Mouse (Mus musculus) heart, adult 8-10 months (tissue): Measurements from ENCODE around the gene Cpox. TPM values are rescaled to one million over a fixed set of nuclear protein-coding genes. Genes with fewer than 3 reads are reported as not detected.

Experiments used
- DNase-seq: peaks from one replicate; pipeline ENCODE4 v3.0.0; 2022; ENCODE audit warnings: low spot score
- total RNA-seq, 4 experiments: library from RNA; stranded (reverse); gene quantifications; 2 replicates each; pipeline ENCODE4 v1.2.4; 2022

Cpox gene
- total RNA-seq, 4 experiments from 2014 or later: 39.1 to 46.8 (median 41.3) TPM

DNA sequence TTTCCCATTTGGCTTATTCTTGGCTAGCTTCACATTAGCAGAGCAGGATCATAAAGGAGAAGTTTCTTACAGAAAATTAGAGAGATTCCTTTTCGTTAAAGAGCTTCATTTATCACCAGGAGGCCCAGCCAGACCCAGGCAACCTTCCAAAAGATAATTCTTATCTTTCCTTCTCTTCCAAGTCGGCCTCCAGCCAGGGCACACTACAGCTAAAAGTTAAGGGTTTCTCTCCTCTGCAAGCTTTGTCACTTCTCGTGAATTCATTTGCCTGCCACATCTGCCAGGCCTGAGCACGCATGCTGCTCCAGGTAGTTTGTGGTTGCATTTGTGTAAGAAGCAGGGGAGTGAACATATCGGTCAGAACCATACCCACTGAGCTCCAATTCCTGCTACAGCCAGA is 828 bp upstream of the Cpox start:
- no peak for DNase-seq

DNA sequence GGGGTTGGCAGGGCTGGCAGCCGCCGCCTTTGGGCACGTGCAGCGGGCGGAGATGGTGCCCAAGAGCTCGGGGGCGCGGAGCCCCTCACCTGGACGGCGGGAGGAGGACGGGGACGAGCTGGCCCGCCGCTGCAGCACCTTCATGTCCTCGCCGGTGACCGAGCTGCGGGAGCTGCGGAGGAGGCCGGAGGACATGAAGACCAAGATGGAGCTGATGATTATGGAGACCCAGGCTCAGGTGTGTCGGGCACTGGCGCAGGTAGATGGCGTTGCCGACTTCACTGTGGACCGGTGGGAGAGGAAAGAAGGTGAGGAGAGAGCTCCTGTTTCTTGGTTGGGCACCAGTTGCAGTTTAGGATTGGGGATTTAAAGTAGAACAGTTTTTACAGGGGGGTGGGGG is 551 bp downstream of the Cpox start:
- no peak for DNase-seq

DNA sequence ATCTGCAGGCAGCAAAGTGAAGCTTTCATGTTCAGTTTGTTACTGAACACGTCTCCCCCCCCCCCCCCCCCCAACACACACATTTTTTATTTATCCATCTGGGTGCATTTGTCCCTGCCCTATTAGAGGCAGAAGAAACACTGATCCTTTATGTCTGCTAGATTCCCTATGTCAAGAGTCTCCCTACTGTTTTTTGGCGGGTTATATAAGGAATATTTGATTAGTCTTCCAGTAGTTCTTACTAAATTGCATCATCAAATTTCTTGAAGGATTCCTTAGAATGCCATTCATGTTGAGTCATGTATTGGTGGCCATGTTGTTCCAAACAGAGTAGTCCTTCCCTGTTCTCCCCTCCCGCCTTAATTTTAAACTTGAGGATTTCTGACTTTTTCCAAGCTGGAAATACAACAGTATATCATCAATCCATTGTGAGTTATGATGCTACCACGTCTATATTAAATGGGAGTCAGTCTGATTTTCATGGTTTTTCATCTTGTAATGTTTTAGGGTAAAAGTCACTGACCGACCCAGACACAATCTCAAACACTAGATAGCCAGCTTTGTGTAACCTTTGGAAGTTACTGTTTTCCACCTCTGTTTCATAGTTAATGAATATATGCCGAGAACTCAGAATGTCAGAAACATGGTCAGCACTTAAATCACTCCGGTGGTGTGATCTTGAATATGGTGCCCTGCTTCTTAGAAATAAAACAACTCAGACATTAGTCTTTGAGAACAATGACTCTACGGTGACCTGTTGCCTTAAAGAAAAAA is 1.3 kb downstream of the Cpox start:
- no peak for DNase-seq

DNA sequence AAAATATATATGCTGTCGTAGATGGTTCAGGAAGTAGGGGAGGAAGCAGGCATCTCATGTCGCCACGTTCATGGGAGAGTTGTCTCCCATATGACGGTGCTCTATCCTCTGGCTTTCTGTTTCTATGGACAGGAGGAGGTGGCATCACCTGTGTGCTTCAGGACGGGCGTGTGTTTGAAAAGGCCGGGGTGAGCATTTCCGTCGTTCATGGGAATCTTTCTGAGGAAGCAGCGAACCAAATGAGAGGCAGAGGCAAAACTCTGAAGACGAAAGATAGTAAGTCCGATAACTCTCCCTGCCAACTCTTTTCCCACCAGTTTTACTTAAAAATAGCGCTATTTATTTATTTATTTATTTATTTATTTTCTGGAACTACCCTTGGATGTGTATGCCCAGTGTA is 2.3 kb downstream of the Cpox start:
- no peak for DNase-seq

DNA sequence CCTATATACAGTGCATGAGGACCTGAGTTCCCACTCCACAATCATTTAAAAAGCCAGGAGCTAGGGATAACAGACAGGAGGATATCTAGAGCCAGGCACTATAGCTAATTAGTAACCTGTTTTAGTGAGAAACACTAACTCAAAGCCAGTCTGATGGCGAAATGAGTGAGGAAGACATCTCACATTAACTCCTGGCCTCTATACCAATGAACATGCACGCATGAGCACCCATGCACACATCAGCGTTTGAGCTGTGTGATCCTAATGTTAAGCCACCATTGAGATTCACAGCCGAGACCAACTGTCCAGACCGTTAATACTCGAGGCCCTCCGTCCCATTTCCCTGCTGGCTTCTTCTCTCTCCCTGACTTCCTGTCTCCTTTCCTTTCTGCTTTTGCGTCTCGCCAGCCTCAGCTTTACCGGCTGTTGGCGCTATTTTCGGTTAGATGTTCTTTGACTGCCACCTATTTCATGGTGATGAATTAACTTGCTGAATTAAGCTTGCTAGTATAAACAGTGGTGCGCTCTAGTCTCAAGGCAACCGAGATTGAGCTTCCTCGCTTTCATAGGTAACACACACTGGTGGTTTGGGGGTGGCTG is 3.8 kb downstream of the Cpox start:
- no peak for DNase-seq

DNA sequence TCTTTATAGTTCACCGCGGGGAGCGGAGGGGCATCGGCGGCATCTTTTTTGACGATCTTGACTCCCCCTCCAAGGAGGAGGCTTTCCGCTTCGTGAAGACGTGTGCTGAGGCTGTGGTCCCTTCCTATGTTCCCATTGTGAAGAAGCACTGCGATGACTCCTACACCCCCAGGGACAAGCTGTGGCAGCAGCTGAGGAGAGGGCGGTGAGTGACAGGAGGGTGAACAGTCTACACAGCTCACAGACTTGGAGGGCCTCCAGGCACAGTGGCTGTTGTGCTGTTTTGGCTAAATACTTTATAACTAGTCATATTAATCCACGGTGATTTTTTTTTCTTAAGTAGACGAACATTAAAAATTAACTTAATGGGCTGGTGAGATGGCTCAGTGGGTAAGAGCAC is 5.2 kb downstream of the Cpox start:
- no peak for DNase-seq

DNA sequence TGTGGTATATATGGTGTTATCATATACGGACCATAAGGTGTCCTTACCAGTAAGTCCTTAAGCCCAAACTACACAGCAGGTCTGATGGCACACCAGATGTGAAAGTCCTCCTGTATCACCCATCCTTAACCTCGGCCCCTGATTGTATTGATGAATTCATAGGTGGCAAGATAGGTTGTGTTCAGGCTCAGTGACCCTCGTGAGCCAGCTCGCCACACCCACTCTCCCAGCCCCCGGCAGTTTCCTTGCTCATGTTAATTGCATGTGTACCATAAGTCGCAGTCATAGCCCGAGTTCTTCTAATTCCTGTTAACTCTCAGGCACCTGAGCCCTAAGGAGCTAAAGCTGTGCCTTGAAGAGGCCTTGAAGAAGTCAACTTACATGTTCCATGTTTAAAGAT is 6.1 kb downstream of the Cpox start:
- no peak for DNase-seq

DNA sequence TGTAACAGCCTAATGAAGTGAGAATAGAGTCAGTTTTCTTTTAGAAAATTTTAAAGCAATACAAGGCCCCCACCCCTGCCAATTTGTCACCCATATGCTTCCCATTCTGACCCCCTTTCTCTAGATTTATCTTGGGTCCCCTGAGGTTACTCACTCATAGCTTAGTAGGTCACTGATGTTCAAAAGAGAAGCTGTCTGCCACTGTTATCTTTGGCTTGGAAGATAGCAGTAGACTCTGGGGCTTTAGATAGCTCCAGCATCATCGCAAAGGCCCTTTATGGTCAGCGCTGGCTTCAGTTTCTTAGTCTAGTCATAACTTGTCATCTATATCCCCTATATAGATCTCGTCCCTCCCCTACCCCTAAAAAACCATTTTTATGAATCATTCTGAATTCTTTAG is 6.5 kb downstream of the Cpox start:
- no peak for DNase-seq

DNA sequence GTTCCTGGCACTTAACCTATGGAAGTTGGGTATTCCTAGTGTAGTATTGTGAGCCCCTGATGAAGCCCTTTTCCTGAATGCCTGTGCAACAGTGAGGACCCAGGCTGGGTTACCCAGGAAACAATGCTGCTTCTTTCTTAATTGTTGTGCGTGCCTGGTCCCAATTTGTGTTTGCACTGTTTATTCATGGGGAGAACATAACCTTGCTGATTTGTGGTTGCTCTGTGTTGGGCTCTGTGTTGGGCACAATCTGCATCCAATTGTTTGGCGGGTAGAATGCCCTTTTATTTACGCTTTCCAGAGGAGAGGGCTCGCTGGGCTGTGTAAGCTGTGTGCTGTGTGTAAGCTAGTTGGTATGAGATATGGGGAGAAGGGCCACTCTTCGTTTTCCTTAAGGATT is 7.4 kb downstream of the Cpox start:
- no peak for DNase-seq

DNA sequence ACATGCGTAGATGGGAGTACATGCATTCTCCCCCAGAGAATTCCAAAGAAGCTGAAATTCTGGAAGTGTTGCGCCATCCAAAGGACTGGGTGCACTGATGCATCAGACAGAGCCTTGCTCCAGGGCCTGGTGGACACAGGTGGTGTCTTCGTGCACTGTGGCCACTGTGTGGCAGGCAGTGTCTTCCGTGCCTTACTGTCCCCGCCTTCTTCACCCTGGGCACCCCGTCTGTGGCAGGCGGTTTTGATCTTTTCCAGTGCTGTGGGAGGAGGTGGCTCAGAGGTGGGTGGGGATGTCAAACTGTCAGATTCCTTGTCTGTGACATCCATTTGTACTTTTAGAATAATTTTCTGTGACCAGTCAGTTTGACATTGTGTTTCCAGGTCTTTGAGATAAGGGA is 8.6 kb downstream of the Cpox start:
- DNase-seq: no peak

DNA sequence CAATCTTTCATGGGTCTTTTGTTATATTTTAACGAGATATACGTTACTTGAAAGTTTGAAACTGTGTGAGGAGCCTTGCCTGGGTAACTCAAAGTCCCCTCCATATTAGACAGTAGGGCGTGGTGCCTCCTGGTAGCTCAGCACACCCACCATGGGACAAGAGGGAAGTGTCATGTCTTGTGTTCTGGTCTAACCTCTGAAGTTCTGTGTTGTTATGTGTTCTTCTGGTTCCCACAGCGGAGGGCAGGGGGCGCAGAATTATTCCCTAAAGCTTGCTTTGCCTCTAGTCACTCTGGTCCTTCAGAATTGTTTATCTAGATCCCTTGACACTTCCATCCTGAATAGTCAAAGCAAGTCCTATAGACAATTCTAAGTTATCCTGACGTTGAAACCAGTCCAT is 12.0 kb downstream of the Cpox start:
- no peak for DNase-seq

DNA sequence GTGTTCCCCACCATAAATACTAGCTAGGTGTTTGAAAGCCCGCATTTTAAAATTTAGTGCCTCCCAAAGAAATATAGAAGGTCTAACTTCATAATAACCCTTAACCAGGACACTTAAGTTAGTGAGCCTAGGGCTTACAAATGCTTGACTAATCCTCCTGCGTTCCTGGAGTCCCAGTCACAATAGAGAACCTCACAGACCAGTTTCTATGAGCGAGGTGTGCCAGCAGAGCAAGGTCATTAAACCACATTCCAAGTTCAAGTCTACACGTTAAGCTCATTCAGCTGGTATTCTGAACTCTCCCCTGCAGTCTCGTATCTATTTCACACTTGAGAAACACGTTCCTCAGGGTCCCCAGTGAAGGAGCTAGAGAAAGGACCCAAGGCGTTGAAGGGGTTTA is 12.8 kb downstream of the Cpox start:
- DNase-seq: no peak

DNA sequence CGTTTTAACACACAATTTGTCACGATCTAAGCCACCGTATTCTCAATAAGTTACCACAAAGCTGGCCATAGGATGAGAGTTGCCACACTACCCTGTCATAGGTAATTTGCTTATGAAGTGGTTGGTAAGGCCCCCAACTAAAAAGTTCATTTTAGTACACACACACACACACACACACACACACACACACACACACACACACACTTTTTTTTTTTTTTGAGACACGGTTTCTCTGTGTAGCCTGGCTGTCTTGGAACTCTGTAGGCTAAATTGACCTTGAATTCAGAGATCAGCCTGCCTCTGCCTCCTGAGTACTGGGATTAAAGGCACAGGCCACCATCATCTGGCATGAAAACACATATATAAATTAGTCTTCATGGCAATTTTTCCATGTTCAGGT is 13.8 kb downstream of the Cpox start:
- DNase-seq: no peak

DNA sequence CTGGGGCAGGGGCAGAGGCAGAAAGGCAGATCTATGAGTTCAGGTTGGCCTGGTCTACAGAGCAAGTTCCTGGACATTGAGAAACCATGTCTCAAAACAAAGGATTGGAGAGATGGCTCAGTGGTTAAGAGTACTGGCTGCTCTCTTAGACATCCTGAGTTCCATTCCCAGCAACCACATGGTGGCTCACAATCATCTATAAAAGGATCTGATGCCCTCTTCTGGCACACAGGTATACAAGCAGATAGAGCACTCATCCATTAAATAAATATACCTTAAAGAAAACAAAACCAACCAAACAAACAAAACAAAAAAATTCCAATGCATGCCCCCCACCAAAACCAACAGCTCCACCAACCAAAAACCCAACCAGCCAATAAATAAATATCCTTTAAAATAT is 14.4 kb downstream of the Cpox start:
- DNase-seq: no peak

DNA sequence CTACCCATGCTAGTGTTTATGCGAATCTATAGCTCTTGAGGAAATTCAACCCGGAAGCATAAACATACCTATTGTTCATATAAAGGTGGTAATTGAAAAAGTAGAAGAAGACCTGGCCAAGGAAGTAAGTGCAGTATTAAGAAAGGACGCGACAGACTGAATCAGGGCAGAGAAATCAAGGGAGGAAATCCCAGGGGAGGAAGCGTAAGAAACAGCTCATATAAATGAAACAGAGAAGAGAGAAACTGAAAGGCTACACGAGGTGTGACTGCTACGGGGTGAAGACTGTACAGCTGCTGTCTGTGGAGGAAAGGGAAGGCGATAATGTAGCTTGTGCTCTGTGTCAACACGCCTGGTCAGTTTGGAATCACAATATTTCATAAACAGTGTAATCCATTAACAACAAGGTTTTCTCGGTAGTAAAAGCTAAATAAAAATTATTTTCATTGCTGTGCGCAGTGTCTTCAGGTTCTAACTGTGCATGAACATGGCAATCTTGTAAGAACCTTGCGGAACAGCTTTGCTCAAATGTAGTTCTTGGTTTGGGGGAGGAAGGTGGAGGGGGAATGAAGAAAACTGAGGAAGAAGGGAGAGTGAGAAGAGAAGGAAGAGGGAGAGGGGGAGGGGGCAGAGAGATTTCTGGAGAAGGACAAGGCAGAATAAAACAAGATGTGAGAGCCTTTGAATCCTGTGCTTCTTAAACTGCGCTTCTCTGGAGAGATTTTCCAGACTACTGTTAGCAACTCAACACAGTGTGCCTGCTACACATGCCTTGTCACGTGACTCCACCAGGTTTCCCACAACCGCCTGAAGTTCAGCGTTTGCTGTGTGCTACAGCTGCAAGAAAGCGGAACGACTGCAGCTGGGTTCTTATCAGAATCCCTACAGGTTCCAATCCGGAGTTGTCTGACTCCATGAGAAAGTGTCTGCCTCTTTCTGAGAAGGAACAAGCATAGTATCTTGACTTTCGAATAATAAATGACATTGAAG is 15.8 kb downstream of the Cpox start:
- no peak for DNase-seq

DNA sequence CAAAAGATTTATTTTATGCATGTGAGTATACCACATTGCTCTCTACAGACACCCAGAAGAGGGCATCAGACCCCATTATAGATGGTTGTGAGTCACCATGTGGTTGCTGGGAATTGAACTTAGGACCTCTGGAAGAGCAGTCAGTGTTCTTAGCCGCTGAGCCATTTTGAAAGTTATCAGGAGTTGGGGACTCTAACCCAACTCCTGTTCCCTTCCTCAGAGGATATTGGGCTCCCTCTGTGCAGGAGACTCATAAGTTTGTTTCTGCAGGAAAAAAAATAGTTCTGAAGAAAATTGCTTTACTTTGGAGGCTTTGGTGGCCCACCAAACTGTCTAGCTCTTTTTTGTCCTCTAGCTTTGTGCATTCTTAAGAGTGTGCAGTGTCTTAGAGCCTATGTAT is 18.4 kb downstream of the Cpox start:
- no peak for DNase-seq

DNA sequence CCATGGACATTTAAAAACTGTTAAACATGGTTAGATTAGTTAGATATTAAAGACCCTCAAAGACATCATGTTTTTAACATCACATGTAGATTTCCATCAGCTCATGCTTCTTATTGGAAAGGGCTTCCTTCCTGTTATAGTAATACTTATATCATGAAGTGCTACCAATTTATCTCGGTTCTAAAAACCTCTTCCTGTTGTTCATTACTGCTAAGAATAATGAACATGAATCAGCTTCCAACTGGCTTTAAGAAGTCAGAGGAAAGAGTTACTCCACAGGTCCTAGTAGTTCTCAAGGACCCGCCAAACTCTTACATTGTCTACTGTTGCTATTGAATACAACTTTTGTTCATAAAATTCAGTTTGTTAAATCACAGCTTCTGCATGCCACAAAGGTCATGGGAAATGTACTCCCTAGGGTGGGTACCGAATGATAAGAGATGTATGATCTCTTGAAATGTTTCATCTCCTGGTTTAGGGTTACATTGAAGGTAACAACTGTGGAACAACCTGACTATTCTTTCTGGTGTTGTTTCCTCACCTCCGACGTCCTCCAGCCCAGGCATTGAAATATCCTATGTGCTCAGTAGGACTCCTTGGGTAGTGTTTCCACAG is 19.6 kb downstream of the Cpox start:
- DNase-seq: no peak

DNA sequence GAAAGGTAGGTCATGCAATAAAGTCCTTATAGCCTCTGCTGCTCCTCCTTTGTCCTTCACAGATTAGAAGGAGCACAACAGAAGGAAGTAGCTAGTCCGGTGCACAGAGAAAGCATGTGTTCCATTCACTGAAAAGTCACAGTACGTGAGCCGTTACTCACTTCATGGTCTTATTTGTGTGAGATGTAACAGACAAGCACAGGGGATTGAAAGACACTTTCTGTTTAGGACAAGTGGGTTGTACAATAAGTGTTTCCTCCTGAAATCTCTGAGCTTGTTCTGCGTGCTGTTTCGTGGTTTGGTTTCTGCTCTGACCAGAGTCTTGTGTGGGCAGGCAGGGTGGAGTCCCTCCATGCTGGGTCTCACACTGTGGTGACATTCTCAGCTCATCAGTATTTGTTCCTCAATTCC is 20.2 kb downstream of the Cpox start:
- no peak for DNase-seq

DNA sequence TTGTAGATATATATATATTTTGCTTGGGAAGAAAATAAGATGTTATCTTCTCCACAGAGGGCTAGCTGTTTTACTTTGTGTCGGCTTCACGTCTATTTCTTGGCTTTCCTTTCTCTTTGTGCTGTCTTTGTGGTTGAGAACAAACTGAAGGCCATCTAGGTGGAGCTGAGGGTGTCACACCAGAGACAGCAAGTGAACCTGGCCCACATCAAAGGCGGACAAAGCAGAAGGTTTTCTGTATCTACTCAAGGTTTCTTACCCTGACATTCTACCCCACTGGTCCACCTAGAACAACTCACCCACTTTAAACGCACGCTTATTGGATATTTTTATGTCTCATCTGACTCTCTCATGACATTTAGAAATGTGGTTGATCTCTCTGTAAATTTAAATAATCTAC is 24.0 kb downstream of the Cpox start:
- no peak for DNase-seq

DNA sequence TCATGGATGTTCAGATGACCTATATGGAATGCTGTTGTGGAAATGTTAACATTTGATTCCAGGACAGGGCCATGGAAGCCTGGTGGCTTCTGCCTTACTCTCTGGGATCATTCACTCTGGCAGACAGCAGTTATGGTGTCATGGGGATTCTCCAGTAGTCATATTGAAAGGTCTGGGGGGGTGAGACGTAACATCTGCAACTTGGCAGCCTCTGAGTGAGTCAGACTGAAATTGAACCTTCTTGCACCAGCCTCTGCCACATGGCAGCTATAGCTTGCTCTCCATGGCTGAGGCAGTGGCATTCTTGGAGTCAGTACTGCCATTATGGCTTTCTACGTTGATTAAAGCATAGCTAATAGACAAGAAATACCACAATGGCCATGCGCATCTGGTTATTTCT is 26.7 kb downstream of the Cpox start:
- no peak for DNase-seq

DNA sequence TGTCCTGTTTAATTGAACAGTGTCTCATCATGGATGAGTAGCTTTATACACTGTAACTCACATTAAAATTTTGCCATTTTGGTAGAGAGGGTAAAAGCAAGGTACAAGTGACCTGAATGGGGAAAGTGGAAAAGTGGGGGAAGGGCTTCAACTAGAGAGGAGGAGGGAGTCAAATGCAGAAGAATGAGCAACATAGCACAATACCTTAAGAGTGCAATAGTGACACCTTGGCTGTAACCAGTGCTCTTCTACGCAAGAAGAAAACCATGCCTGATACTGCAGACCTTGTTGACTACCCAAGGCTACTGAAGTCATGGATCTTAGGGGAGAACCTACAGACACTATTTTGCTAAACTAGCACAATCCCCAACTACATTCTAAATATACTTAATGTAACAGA is 27.2 kb downstream of the Cpox start:
- no peak for DNase-seq

DNA sequence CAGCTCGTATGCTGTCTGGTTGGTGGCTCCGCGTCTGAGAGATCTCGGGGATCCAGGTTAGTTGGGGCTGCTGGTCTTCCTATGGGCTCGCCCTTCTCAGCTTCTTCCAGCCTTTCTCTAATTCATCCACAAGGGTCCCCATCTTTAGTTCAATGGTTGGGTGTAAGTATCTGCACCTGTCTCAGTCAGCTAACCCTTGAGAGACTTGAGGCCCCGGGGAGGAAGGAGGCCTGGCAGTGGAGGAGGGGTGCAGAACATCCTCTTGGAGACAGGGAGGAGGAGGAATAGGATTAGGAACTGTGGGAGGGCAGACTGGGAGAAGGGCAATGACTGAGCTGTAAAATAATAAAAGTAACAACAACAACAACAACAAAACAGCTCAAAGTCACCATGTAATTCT is 30.1 kb downstream of the Cpox start:
- no peak for DNase-seq
